Mouse (Mus musculus) erythroblast, adult 5-6 weeks (primary cell): ENCODE data around the gene Fscn1. TPM values are rescaled to one million over a fixed set of nuclear protein-coding genes. Genes with fewer than 3 reads are reported as not detected.

Source experiments
- ATAC-seq: replicated peaks from 2 replicates; pipeline ENCODE4 v1.8.0; 2016; ENCODE audit warnings: moderate number of reproducible peaks, mild to moderate bottlenecking, moderate TSS enrichment, inconsistent platforms; ENCODE audit not compliant: poor library complexity, low FRiP score, severe bottlenecking
- total RNA-seq, 2 experiments: library from RNA; stranded (forward) in 1 of 2; stranded (reverse) in 1 of 2; fragments of 150-400 nt in 1 of 2; fragments of 200-764, 138-1000 nt in 1 of 2; gene quantifications; 2 replicates each; pipeline versions ENCODE4 v1.2.3 to v1.2.4; 2015 to 2017; ENCODE audit warnings: low replicate concordance in 2 of 2

Fscn1 gene
- total RNA-seq, 2 experiments from 2014 or later: not detected

DNA sequence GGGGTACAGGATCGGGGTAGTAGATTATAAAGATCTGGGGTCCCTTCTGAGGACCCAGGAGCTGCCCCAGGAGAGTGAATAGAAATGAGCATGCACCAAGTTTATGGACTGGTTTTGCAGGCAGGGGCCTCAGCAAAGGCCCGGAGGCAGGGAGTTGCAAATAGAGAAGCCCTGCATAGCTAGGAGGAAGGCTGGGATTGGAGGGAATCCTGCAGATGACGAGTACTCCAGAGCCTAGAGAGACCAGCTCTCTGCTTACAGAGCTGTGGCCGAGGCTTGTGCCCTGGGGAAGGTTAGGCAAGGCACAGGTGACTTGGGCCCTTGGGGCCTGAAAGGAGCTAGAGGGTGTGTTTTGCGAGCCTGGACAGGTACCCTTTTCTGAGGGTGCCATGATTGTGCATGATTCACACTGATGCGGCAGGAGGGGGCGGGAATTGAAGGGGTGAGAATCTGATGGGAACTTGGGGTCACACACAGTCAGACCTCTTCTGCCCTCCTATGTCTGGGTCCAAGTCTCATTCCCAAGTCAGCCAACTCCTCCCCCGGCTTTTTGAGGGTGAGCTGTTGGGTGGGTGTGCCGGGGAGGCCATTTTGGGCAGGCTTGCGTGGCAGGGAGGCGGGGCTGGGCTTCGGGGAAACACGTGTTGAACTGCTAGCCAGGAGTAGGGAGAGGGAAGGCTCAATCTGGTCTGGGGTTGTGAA is 3.0 kb downstream of the Fscn1 start:
- ATAC-seq: no peak

GRCm38 (mm10) chr5:142963705-142964494 is 3.8 kb downstream of the Fscn1 start:
- no peak for ATAC-seq

DNA sequence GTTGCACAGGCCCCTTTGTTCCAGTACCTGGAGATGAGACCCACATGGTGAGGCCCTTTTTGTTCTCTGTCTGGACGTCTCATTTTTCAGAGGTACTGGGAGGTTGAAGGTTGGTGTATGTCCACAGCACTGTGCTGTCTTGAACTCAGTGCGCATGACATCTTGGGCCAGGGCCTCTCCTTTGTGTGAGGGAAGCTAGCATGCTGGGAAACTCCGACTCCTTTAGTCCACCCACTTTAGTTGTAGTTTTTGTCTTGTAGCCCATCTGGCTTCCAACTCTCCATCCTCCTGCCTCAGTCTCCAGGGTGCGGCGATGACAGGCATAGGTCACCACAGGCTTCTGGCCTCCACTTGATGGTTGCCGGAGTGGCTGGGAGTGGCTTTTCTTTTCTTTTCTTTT is 4.5 kb downstream of the Fscn1 start:
- no peak for ATAC-seq

- ATAC-seq: no peak
Observed at GRCm38 (mm10) chr5:142968411-142968810, 8.3 kb downstream of the Fscn1 start.

DNA sequence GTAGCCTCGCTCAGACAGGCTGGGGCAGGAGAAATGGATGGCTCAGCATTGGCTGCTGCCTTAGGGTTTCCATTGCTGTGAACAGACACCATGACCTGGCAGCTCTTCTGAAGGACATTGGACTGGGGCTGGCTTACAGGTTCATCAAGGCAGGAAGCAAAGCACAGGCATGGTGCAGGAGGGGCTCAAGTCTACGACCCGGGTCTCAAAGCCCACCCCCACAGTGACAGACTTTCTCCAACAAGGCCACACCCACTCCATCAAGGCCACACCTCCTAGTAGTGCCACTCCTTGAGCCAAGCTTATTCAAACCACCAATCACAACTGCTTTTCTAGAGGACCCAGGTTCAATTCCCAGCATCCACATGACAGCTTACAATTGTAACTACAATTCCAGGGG is 13.8 kb downstream of the Fscn1 start:
- no peak for ATAC-seq

DNA sequence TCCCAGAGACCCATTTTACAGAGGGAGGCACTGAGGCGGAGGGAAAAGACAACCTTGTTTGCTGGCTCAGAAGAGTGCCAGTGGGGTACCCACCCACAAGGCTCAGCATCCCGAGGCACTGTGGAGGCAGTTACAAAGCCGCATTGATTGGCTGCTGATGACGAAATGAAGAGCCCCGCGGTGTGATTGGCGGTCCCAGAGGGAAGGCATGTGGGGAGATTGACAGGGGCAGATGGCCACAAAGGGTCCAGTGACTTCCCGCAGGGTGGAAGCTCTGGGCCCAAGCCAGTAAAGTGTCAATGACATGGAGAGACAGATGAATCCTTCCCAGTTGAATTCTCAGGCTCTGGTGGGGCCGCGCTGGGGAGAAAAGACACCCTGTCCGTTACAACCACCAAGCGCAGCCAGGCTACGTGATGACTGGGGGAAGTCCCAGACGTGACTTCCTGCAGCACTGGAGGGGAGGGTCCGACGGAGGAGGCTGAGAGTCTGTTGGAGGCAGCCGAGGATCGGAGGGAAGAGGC is 14.5 kb downstream of the Fscn1 start:
- no peak for ATAC-seq

DNA sequence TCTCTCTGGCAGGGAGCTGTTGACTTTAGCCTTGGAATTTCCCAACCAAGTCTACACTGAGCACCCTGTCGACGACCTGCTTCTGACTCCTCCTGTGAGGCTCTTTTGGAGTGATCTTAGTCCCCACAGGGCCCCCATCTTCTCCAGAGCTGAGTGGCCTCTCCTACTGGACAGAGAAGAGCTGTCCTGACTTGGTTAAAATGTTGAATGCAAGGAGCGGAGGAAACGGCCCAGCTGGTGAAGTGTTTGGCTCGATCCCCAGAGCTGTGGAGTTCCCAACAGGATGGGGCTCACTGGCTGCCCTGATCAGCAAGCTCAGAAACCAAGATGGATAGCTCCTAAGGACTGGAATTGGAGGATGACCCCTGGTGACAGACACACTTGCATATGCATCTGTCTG is 16.4 kb downstream of the Fscn1 start:
- no peak for ATAC-seq

GRCm38 (mm10) chr5:142982046-142982801 is 22.1 kb downstream of the Fscn1 start:
- no peak for ATAC-seq

DNA sequence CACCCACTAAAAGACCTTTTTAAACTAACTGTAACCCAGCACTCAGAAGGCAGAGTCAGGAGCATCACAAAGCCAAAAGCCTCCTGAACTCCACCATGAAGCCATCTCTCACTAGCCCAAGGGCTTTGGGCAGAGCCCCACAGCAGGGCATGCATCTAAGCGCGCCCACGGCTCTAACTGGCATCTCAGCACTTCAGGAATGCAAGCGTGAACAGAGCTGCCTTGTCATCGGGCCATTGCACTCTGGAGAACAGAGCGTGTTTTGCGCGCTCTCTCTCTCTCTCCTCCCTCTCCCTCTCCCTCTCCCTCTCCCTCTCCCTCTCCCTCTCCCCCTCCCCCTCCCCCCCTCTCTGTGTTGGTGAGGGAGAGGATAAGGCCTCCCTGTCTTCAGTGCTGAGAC is 23.0 kb downstream of the Fscn1 start:
- ATAC-seq: no peak

GRCm38 (mm10) chr5:142984271-142984670 is 24.1 kb downstream of the Fscn1 start:
- peak; percentile 63 for ATAC-seq

GRCm38 (mm10) chr5:142988520-142988919 is 28.4 kb downstream of the Fscn1 start:
- no peak for ATAC-seq

- ATAC-seq: no peak
Observed at GRCm38 (mm10) chr5:142989167-142989566, 29.0 kb downstream of the Fscn1 start.

DNA sequence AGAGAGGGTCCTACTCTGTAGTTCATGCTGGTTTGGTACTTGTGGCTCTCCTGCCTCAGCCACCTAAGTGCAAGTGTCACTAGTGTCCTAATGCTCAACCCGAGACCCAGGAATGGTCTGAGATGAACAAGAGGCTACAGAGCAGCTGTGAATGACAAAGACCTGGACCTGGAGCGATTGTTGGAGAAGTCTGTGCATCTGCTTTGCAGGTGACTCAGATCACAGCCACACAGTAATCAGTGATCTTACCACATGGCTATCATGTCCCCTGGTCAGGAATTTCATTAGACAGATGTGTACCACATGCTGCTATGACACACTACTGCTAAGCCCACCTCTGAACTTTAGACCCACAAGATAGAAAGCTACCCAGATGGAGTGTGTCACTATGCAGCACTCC is 34.6 kb downstream of the Fscn1 start:
- no peak for ATAC-seq

- no peak for ATAC-seq
Observed at GRCm38 (mm10) chr5:142997526-142997925, 37.4 kb downstream of the Fscn1 start.

DNA sequence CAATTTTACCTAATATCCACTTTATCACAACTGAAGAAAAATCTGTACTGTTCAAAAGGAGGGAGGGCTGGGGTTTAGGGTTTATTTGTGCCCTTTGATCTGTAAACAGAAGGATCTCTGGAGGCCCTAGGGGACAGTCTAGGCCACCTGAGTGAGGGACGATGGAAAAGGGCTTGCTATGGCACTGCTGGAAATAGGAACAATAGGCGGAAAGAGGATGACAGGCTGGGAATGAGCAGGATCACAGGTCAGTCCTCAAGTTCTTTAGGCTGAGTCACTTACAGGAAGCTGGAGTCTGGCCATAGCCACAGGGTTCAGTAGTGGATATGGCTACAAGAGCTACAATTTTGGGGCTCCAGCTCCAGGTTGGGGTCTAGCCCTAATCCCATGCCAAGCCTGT is 38.0 kb downstream of the Fscn1 start:
- ATAC-seq: no peak

DNA sequence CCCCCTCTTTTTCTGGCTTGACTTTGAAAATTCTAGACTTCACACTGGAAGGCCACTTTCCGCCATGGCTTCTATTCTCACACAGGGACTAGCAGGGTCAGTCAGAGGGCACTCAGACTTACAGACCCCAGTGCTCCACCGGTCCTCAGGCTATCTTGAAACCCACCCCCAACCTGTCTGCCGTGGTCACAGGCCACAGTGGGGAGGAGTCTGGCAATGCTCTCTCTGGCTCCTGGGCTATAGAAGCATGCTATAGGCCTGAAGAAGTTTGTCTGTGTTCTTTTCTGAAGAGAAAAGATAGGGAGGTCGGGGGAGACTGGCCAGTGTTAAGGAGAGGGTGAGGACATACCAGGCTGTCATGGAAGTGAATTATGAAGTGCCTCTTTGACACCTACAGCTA is 39.9 kb downstream of the Fscn1 start:
- no peak for ATAC-seq

- no peak for ATAC-seq
Observed at GRCm38 (mm10) chr5:143000654-143001500, 40.7 kb downstream of the Fscn1 start.

GRCm38 (mm10) chr5:143009383-143009782 is 49.2 kb downstream of the Fscn1 start:
- no peak for ATAC-seq

DNA sequence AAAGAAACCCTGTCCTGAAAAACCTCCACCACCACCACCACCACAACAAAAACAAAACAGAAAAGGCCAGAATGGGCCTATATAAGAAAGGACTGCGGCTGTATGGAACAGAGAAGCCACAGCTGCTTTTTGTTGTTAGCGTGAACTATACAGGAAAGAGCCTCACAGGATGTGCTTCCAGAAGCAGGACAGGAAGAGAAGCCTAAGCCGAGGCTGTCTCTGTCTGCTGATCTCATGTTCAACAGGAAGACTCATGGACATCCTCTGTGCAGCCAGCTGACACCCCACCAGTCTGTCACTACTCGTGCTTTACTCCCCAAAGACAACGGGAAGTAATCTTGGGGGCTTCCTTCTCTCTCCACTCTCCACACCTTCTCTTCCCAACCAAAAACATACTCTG is 57.3 kb downstream of the Fscn1 start:
- ATAC-seq: 0 out of 2 replicates have a peak, but pooled peaks have one; percentile 40
